Mouse (Mus musculus): ENCODE results near the gene Trpc4ap. TPM values are rescaled to one million over a fixed set of nuclear protein-coding genes. Genes with fewer than 3 reads are reported as not detected.
"Not testable (repeated sequence)": the region's sequence is repeated elsewhere in the genome, so short reads cannot be mapped to it uniquely, and the experiment has no call there.

Trpc4ap gene
- total RNA-seq, 2 experiments from 2014 or later = 159 to 164 TPM

- Histone ChIP-seq H3K4me3 (no peak overlapping the region), H3K27ac (no peak overlapping the region)
- DNase-seq (ENCODE audit: low spot score in 2 of 2) = no peak
- no peak for TF ChIP-seq CTCF (conservative IDR thresholded peaks at IDR 0.05)
Measured at GRCm38 (mm10) chr2:155717082-155717990, 25.2 kb upstream of the Trpc4ap start.

- no peak for DNase-seq (ENCODE audit: low spot score in 2 of 2)
- H3K4me3 ChIP-seq = no peak overlapping the region
- no peak for TF ChIP-seq CTCF (conservative IDR thresholded peaks at IDR 0.05)
- H3K27ac ChIP-seq = no peak overlapping the region
Measured at GRCm38 (mm10) chr2:155710557-155710956, 18.4 kb upstream of the Trpc4ap start.

GRCm38 (mm10) chr2:155707251-155707650, 15.1 kb upstream of the Trpc4ap start:
- TF ChIP-seq CTCF (conservative IDR thresholded peaks at IDR 0.05) = no peak
- peak; percentile 32 to 53 for DNase-seq (ENCODE audit: low spot score in 2 of 2)

GRCm38 (mm10) chr2:155703630-155704029, 11.4 kb upstream of the Trpc4ap start:
- no peak for TF ChIP-seq CTCF (conservative IDR thresholded peaks at IDR 0.05)
- no peak overlapping the region for H3K4me3 ChIP-seq
- H3K27ac ChIP-seq = peak overlapping the region; percentile 20; the same call in 1 of the 2 replicates
- no peak for DNase-seq (ENCODE audit: low spot score in 2 of 2)

More at GRCm38 (mm10) chr2:155707251-155707650, 15.1 kb upstream of the Trpc4ap start:
- H3K27ac ChIP-seq = peak overlapping the region; percentile 52
- no peak overlapping the region for H3K4me3 ChIP-seq

GRCm38 (mm10) chr2:155701399-155701919, 9.3 kb upstream of the Trpc4ap start:
- no peak for TF ChIP-seq CTCF (conservative IDR thresholded peaks at IDR 0.05)
- 0 out of 2 replicates have a peak overlapping the region, but pooled peaks have one; percentile 53 for H3K27ac ChIP-seq
- H3K4me3 ChIP-seq = no peak overlapping the region
- DNase-seq (ENCODE audit: low spot score in 2 of 2) = peak; percentile 23 to 32

- not testable (repeated sequence) for DNase-seq (ENCODE audit: low spot score in 2 of 2); H3K27ac ChIP-seq; H3K4me3 ChIP-seq
Measured at GRCm38 (mm10) chr2:155698443-155698842, 6.3 kb upstream of the Trpc4ap start.

- no peak overlapping the region for H3K4me3 ChIP-seq
- no peak for TF ChIP-seq CTCF (conservative IDR thresholded peaks at IDR 0.05)
- H3K27ac ChIP-seq = no peak overlapping the region
- no peak for DNase-seq (ENCODE audit: low spot score in 2 of 2)
Measured at GRCm38 (mm10) chr2:155696851-155697250, 4.7 kb upstream of the Trpc4ap start.

GRCm38 (mm10) chr2:155696091-155696558, 3.9 kb upstream of the Trpc4ap start:
- TF ChIP-seq CTCF (conservative IDR thresholded peaks at IDR 0.05) = peak; percentile 99
- Histone ChIP-seq H3K27ac (no peak overlapping the region), H3K4me3 (no peak overlapping the region)
- peak; percentile 63 to 87 for DNase-seq (ENCODE audit: low spot score in 2 of 2)

GRCm38 (mm10) chr2:155695316-155695715, 3.1 kb upstream of the Trpc4ap start:
- DNase-seq (ENCODE audit: low spot score in 2 of 2) = no peak
- no peak for TF ChIP-seq CTCF (conservative IDR thresholded peaks at IDR 0.05)
- Histone ChIP-seq H3K4me3 (no peak overlapping the region), H3K27ac (no peak overlapping the region)

GRCm38 (mm10) chr2:155694564-155694963, 2.4 kb upstream of the Trpc4ap start:
- no peak overlapping the region for H3K27ac ChIP-seq
- DNase-seq (ENCODE audit: low spot score in 2 of 2) = no peak
- H3K4me3 ChIP-seq = no peak overlapping the region
- TF ChIP-seq CTCF (conservative IDR thresholded peaks at IDR 0.05) = no peak

- no peak for DNase-seq (ENCODE audit: low spot score in 2 of 2)
- no peak overlapping the region for H3K4me3 ChIP-seq
- H3K27ac ChIP-seq = no peak overlapping the region
- no peak for TF ChIP-seq CTCF (conservative IDR thresholded peaks at IDR 0.05)
Measured at GRCm38 (mm10) chr2:155693136-155693535, 952 bp upstream of the Trpc4ap start.

GRCm38 (mm10) chr2:155691336-155691722, 855 bp downstream of the Trpc4ap start:
- TF ChIP-seq CTCF (conservative IDR thresholded peaks at IDR 0.05) = no peak
- Histone ChIP-seq H3K4me3 (peak overlapping the region; percentile 93), H3K27ac (peak overlapping the region; percentile 97)
- no peak for DNase-seq (ENCODE audit: low spot score in 2 of 2)

- Histone ChIP-seq H3K4me3 (no peak overlapping the region; the same call in 1 of the 2 replicates), H3K27ac (peak overlapping the region; percentile 61)
- no peak for DNase-seq (ENCODE audit: low spot score in 2 of 2)
- TF ChIP-seq CTCF (conservative IDR thresholded peaks at IDR 0.05) = no peak
Measured at GRCm38 (mm10) chr2:155689211-155689610, 3.0 kb downstream of the Trpc4ap start.
